Comparison of ENCODE assay signal across 19 mouse cellular contexts in genomic region chr15:91693051-91693450, GRCm38 (mm10). TPM values are rescaled to one million over a fixed set of nuclear protein-coding genes. Genes with fewer than 3 reads are reported as not detected.
DNase-seq lines count a peak whose midpoint lies in the region; ATAC-seq and TF ChIP-seq lines count a peak whose summit lies in the region.
"Had no signal": no experiment of that assay in that cellular context is flagged by ENCODE, and none has a peak within 500 bp of the region (broad histone marks: within the 10 kb centered on the region; RNA-seq: fewer than 3 reads in every experiment).

No protein-coding gene starts in this region.

- H3K9ac ChIP-seq in forebrain, postnatal 0 days = no peak overlapping the region
- H3K9ac ChIP-seq: heart, embryonic 15.5 days; hindbrain, embryonic 13.5 days; kidney, embryonic 15.5 days; liver, embryonic 13.5 days; lung, embryonic 14.5 days; midbrain, embryonic 12.5 days had no signal

- no peaks in the 10 kb centered on the region for H3K4me1 ChIP-seq in forebrain, postnatal 0 days (ENCODE audit: insufficient read depth)
- H3K4me1 ChIP-seq: heart, embryonic 15.5 days; hindbrain, embryonic 13.5 days; kidney, embryonic 15.5 days; liver, embryonic 13.5 days; midbrain, embryonic 12.5 days had no signal

- DNase-seq in heart, adult 8-10 months (ENCODE audit: low spot score) = peak; percentile 28
- no peak for DNase-seq in heart, postnatal 4 days
- DNase-seq in gastrocnemius, adult 18-20 months (ENCODE audit: low spot score) = peak; percentile 44
- DNase-seq in gastrocnemius, postnatal 25 days = peak; percentile 61
- DNase-seq in heart, postnatal 36 days = peak; percentile 45 to 48
- no peak for DNase-seq in adrenal gland, postnatal 25 days
- no peak for DNase-seq in forebrain, postnatal 0 days
- DNase-seq: adrenal gland, adult 2 months; cerebellum, adult 11-12 months; cerebellum, postnatal 14 days; kidney, adult 11 months; kidney, postnatal 36 days; liver, embryonic 13.5 days; lung, embryonic 14.5 days had no signal

- WGBS in forebrain, postnatal 0 days = 79% methylated on average over 1 of the region's 1 CpGs

- H3K36me3 ChIP-seq in forebrain, postnatal 0 days (ENCODE audit: insufficient read depth) = no peaks in the 10 kb centered on the region
- H3K36me3 ChIP-seq: hindbrain, embryonic 13.5 days; liver, embryonic 13.5 days; midbrain, embryonic 12.5 days had no signal

- intact Hi-C loops in heart, postnatal 36 days (cut with DNase I) = no loop called here

- no peak overlapping the region for H3K27ac ChIP-seq in forebrain, postnatal 0 days (ENCODE audit: low read depth, low read length)
- H3K27ac ChIP-seq: heart, embryonic 15.5 days; hindbrain, embryonic 13.5 days; kidney, embryonic 15.5 days; liver, embryonic 13.5 days; midbrain, embryonic 12.5 days had no signal

- no peak overlapping the region for H3K4me3 ChIP-seq in forebrain, postnatal 0 days (ENCODE audit: low read depth, low read length)
- H3K4me3 ChIP-seq: heart, embryonic 15.5 days; hindbrain, embryonic 13.5 days; kidney, embryonic 15.5 days; liver, embryonic 13.5 days; midbrain, embryonic 12.5 days had no signal

- TF ChIP-seq CTCF in forebrain, postnatal 0 days (IDR thresholded peaks at IDR 0.05; ENCODE audit: low read depth) = no peak

- H3K9me3 ChIP-seq in forebrain, postnatal 0 days (ENCODE audit: low read length) = no peaks in the 10 kb centered on the region
- H3K9me3 ChIP-seq: heart, embryonic 15.5 days; hindbrain, embryonic 13.5 days; kidney, embryonic 15.5 days; liver, embryonic 13.5 days; midbrain, embryonic 12.5 days had no signal

- H3K27me3 ChIP-seq in forebrain, postnatal 0 days (ENCODE audit: insufficient read depth, low read length) = no peaks in the 10 kb centered on the region
- H3K27me3 ChIP-seq: heart, embryonic 15.5 days; hindbrain, embryonic 13.5 days; kidney, embryonic 15.5 days; liver, embryonic 13.5 days; midbrain, embryonic 12.5 days; Patski had no signal

- no peak for ATAC-seq in forebrain, postnatal 0 days
- ATAC-seq: Patski had no signal

- no peak overlapping the region for H3K4me2 ChIP-seq in forebrain, postnatal 0 days (ENCODE audit: low read depth)
- H3K4me2 ChIP-seq: heart, embryonic 15.5 days; hindbrain, embryonic 13.5 days; kidney, embryonic 15.5 days; liver, embryonic 13.5 days; lung, embryonic 14.5 days; midbrain, embryonic 12.5 days had no signal

RNA-seq across cellular contexts. Expression of gene Lrrk2, which starts 20.1 kb away (rescaled TPM):
- 10 to 100 TPM in 3 of 4 experiments, 1 to 10 TPM in 1; 9.1 to 14.4 (median 14.1) TPM for total RNA-seq in heart, adult 8-10 months (2022)
- total RNA-seq in heart, postnatal 4 days (2021) = 10 to 100 TPM; 10.3 to 10.4 TPM
- total RNA-seq in gastrocnemius, adult 18-20 months (2021) = 1 to 10 TPM; 5.4 TPM
- total RNA-seq in gastrocnemius, postnatal 25 days (2021) = 1 to 10 TPM; 4.8 to 5.4 TPM
- 10 to 100 TPM; 12.5 to 14.3 TPM for total RNA-seq in heart, postnatal 36 days (2021)
- 143 and 167 TPM in 2 replicates for total RNA-seq in adrenal gland, postnatal 25 days (2021)
- total RNA-seq in forebrain, postnatal 0 days (2014; rRNA removed) = 4.2 and 4.5 TPM in 2 replicates
- polyA plus RNA-seq in forebrain, postnatal 0 days (2015; fragmentation: Nextera tagmentation; extraction: Ambion mirVana) = 1.1 and 1.7 TPM in 2 replicates

Comparison
In these comparisons a context has a peak if more than half of its experiments do, and no peak if none do; other contexts are left out.
1. DNase-seq: peak in heart, adult 8-10 months (single experiment), gastrocnemius, adult 18-20 months (single experiment), gastrocnemius, postnatal 25 days (single experiment) and heart, postnatal 36 days (2 of 2); none in heart, postnatal 4 days (single experiment), adrenal gland, postnatal 25 days (single experiment) and forebrain, postnatal 0 days (single experiment).